Mouse (Mus musculus) inflammation-experienced regulatory T-cells, adult 16 weeks (primary cell): ENCODE measurements around the gene Kpna6. TPM values are rescaled to one million over a fixed set of nuclear protein-coding genes. Genes with fewer than 3 reads are reported as not detected.

Experiments used
- polyA plus RNA-seq: library from polyadenylated mRNA; unstranded; fragments of 100-300 nt; shearing (Covaris generic); gene quantifications from one replicate; pipeline ENCODE4 v1.2.1, GENCODE M21; 2017

The Kpna6 gene
- 25.8 TPM for polyA plus RNA-seq

DNA sequence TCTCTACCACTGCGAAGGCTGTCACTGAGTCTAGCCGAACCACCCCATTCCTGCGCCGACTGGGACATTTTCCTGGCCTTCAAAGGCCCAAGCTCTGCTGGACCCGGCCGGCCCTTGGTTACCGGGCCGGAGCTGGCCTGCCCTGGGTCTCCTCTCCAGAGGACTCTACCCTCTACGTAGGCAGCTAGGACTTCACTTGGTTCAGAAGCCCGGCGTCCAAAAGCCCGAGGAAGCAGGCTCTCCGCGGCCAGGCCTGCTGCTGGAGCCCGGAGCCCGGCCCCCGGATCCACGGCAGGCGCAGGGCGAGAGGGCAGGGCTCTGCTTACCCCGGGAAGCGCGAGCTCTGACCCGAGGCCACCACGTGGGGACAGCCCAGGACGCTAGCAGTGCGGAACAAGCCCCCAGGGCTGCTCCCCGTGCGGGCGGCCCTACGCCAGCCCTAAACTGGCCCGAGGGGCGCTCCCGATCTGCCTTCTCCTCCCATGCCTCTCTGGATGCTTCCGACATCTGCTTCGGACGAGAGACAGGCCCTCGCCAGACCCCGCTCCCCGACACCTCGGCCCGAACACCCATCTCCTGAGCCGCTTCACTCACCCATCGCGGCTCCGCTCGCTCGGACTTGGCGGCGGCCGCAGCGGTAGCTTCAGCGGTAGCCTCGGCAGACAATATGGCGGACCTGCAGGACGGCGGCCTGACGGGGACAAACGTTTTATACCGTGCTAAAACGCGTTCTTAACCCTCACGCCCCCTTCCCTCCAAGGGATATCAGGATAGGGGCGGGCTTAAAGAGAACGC is at the start of gene Kpna6:
Gene Kpna6 (minus strand): TSS at position 685 of the 795 bp plus-strand sequence.

DNA sequence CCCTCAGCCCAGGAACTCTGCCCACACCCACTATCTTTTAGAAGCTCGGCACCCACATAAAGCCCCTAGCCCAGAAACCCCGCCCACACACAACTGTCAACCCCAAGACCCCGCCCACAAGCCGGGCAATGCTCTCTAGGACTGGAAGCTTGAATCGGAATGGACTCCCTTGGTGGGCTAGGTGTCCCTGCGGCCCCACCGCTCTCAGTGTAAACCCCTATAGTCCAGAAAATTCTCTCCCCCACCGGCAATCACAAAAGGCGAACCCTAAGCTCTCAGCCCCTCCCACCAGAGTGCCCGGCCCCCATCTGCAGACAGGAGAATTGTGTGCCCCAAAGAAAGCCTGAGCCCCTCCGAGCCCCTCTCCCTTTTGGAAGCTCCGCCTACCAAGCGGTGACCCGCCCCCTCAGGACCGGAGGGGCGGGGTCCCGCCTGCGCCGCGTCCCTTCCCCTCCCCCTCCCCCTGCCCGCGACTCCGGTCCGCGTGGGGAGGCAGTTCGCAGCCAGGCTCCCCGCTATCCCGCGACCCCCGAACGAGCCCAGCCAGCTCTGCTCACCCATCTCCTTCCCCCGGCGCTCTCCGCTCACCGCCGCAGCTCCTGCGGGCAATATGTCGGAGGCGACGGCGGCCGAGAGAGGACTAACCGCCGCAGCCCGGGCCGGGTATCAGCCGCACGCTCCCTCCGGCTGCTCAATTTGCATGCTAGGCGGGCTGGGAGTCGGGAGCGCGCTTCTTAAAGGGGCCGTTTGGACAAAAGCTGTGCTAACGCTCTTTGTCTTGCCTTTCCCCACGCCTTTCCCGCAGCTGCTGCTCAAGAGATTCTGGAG is 23.8 kb upstream of the Kpna6 start, which contains the start of gene Tmem39b:
Gene Tmem39b (minus strand): TSS at position 681 of the 828 bp plus-strand sequence.

DNA sequence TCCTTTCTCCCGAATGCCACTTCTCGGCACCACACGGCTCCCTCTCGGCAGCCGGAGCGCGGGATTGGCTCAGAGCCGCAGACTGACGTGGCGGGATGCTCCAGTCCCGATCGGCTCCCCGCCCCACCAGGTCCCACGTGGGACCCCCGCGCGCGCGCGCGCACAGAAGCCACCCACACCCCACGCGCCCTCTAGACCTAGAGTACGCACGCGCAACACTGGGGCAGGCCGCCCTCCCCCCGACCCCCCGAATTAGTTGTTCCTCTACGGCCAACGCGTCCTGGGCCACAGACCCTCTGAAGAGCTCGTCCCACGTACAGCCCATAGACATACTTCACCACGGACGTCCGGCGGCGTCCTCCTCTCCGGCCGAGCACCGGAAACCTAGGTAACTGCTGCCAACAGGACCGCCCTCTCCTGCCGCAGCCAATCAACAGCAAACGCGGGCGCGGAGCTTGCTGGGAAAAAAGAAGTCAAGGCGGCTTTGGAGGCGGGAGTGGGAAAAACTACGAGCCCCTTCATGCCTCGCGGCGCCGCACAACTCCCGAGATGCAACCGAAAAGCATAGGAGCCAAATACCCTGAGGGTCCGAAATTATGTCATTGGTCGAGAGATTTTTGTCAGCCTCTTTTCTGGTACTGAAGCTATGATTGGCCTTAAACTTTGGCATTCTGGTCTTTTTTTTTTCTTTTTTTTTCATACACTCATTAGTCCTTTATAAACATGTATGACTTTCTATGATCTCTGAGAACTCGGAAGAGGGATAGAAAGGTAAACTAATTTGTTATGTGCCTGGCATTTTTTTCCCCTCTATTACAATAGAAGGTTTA is 31.7 kb downstream of the Kpna6 start, which contains the start of gene Txlna:
Gene Txlna (minus strand): TSS at position 428 of the 830 bp plus-strand sequence.

DNA sequence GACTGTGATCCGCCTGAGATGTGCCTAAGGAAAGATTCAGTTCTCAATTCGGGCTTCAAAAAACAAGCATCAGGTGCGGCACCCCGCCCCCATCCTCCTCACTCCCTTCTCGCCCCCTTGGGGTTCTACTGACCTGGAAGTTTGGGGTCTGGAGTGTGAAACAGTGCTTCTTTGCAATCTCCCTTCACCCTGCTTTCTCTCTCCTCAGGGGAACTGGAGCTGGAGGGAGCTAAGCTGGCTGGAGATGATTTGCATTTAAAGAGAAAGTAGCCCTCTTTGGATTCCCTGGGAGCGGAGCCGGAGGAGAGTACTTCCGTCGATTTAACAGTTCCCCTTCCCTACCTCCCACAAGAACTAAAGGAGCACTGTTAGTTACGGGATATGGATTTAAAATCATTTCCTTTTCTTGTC is 48.9 kb downstream of the Kpna6 start, which contains the start of gene Ccdc28b:
Gene Ccdc28b (minus strand): TSS at position 267 of the 411 bp plus-strand sequence.

DNA sequence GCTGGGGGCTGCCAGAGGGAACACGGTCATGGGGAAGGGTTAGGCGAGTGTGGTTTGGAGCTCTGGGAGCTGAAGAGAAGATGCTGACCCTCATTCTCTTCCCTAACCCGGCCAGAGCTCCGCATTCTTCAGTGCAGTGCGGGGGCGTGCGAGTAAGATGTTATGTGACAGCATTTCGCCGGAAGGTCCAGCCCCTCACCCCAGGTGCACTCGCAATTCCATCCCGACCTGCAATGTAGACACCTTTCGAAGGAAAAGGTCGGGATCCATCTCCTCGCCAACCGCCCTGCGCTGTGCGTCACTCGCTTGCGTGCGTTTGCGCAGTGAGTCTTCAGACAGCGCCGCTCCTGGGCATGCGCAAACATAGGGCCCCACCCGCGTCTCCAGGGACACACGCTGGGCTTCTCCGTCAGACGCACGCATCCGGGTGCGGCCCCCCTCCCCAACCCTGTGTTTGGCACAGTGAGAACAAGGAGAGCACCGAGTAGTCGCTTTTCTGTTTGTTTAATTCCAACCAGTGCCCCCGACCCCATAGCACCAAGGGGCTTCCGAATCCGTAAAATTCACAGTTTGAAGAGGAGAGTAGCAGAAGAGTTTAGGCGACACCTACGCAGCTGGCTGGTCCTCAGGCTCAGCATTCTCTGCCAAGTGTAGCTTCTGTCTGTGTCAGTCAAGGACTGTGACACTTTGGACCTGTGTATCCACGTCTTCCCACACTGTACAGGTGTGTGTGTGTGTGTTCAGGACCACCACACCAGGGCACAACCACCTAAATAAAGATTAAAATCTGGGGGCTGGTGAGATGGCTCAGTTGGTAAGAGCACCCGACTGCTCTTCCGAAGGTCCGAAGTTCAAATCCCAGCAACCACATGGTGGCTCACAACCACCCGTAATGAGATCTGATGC is 53.5 kb downstream of the Kpna6 start, which contains the start of gene Iqcc:
Gene Iqcc (minus strand): TSS at position 314 of the 906 bp plus-strand sequence.

DNA sequence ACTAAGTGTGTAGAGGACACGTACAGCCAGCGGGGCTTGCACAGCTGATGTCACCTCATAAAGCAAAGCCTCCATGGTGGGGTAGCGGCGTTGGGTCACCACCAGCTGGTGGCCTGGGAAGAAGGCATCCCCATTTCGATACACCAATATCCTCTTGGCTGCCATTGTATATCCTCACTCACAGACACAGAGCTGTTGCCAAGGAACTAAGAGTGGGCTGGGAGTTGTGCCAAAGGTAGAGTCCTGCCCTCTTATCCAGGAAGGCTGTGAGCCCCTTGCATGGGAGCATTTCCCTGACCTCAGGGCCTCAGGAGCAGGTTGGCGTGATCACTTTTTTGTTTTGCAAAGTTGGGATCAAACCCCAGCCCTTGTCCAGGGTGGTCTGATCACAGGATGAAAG is 58.5 kb downstream of the Kpna6 start, which contains the start of gene Dcdc2b:
Gene Dcdc2b (minus strand): TSS at position 165 of the 400 bp plus-strand sequence.

DNA sequence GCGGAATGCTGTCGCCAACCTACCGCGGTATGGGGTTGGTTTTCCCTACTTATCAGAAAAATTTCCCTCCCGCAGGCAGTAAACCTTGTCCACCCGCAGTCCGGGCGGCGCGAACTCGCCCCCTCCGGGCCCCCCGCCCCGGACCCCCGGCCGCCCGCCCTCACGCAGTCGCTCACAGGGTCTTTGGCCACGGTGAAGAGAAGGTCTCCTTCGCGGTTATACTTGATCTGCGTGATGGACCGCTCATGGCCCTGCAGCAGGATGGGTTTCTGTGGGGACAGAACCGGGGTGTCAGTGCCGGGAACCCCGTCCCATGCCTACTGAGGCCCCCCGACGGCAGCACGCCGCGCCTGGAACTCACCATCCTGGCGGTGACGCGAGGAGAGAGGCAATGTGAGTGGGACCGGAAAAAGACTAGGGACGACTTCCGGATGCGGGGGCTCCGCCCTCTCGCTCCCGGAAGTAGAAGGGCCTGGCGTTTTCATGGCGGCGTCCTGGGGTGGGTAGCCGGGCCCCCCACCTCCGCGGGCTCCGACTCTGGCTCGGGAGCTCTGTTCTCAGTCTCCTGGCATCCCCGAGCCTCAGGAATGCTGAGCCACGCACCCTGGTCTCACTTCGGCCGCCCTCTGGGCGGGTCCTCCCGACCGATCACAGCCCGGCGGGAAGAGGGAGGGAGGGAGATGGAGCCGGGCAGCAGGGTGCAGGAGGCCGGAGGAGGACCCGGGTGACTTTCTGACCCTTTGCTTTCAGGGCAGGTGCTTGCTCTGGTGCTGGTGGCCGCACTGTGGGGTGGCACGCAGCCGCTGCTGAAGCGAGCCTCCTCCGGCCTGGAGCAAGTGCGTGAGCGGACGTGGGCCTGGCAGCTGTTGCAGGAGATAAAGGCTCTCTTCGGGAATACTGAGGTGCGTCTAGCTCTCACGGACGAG is 72.1 kb downstream of the Kpna6 start, which contains the start of the genes Eif3i and Tmem234:
Gene Eif3i (minus strand): TSS at position 416 of the 926 bp plus-strand sequence.
Gene Tmem234 (plus strand): TSS at position 436 of the 926 bp plus-strand sequence.

Other genes starting within 250 kb of the Kpna6 start
- 0.20 TPM for gene Zbtb8b, start 231.9 kb downstream of the Kpna6 start, polyA plus RNA-seq
- gene Bsdc1, start 211.2 kb downstream of the Kpna6 start, polyA plus RNA-seq, result 45.1 TPM
- not detected for gene Tssk3, start 181.7 kb downstream of the Kpna6 start, polyA plus RNA-seq
- not detected for gene Fam229a, start 181.6 kb downstream of the Kpna6 start, polyA plus RNA-seq
- gene Marcksl1, start 159.2 kb downstream of the Kpna6 start, polyA plus RNA-seq, result 13.5 TPM
- gene Hdac1, start 130.1 kb downstream of the Kpna6 start, polyA plus RNA-seq, result 379 TPM
- gene Lck, start 99.1 kb downstream of the Kpna6 start, polyA plus RNA-seq, result 1,731 TPM
- 0.98 TPM for gene Fam167b, start 94.2 kb downstream of the Kpna6 start, polyA plus RNA-seq
- 188 TPM for gene Eif3i, start 72.1 kb downstream of the Kpna6 start, polyA plus RNA-seq
- gene Tmem234, start 72.1 kb downstream of the Kpna6 start, polyA plus RNA-seq, result 244 TPM
- 9.3 TPM for gene Dcdc2b, start 58.5 kb downstream of the Kpna6 start, polyA plus RNA-seq
- 46.3 TPM for gene Iqcc, start 53.7 kb downstream of the Kpna6 start, polyA plus RNA-seq
- gene Ccdc28b, start 48.8 kb downstream of the Kpna6 start, polyA plus RNA-seq, result 55.1 TPM
- 96.9 TPM for gene Txlna, start 31.7 kb downstream of the Kpna6 start, polyA plus RNA-seq
- gene Tmem39b, start 24.1 kb upstream of the Kpna6 start, polyA plus RNA-seq, result 24.0 TPM
- 49.4 TPM for gene Khdrbs1, start 69.5 kb upstream of the Kpna6 start, polyA plus RNA-seq
- 290 TPM for gene Ptp4a2, start 138.5 kb upstream of the Kpna6 start, polyA plus RNA-seq